Mouse (Mus musculus): ENCODE data around the gene Washc3.

DNA sequence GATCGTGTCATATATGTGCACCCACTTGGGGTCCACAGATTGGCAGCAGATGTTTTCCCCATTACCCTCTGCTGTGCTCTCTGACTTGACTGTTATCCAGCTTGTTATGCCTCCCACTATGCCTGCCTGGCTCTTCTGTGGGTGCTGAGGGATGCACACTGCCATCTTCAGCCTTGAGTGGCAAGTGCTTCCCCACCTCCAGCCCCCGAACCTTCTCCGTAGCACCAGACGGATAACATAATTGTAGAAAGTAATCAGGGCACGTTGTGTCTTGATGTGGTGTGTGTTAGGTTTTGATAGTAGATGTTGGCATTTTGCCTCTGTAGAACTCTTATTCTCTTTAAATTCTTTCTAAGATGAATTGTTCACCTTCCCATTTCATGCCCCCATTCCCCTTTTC lies 11.8 kb downstream of the Washc3 start:
- TF ChIP-seq POLR2A (IDR thresholded peaks at IDR 0.05; ENCODE audit: insufficient read length, low read depth): no peak
- TF ChIP-seq CEBPB (IDR thresholded peaks at IDR 0.05; ENCODE audit: insufficient read depth, poor library complexity, severe bottlenecking): no peak
- TF ChIP-seq REST (IDR thresholded peaks at IDR 0.05; ENCODE audit: insufficient read depth, insufficient read length): no peak
- TF ChIP-seq USF1 (IDR thresholded peaks at IDR 0.05; ENCODE audit: low read depth): no peak
- no peak for TF ChIP-seq SRF (IDR thresholded peaks at IDR 0.05; ENCODE audit: control insufficient read depth, insufficient read length, low read depth)

Data from myocyte (in vitro differentiated cells).